Mouse (Mus musculus) intestine, postnatal 0 days (tissue): ENCODE data around the gene Tarsl2. TPM values are rescaled to one million over a fixed set of nuclear protein-coding genes. Genes with fewer than 3 reads are reported as not detected.

Experiments
- ATAC-seq: fragments of 200-750 bp; cut with Nextera tagmentation; 2 replicates; pipeline ENCODE4 v1.8.0; 2017; ENCODE audit warnings: mild to moderate bottlenecking, moderate TSS enrichment, moderate library complexity
- H3K27ac ChIP-seq: fragments of 300-500 bp; sonication (generic); 2 replicates; pipeline ENCODE4 v1.5.1; 2014; ENCODE audit warnings: mild to moderate bottlenecking, low read depth, low read length, moderate library complexity
- H3K27me3 ChIP-seq: fragments of 300-500 bp; sonication (generic); replicated peaks from 2 replicates; pipeline ENCODE4 v1.6.1; 2014; ENCODE audit warnings: low read length, mixed read lengths; ENCODE audit not compliant: control insufficient read depth, insufficient read depth
- H3K36me3 ChIP-seq: fragments of 300-500 bp; sonication (generic); 2 replicates; pipeline ENCODE4 v1.6.1; 2014; ENCODE audit warnings: mild to moderate bottlenecking, moderate library complexity; ENCODE audit not compliant: control insufficient read depth, insufficient read depth
- H3K4me1 ChIP-seq: fragments of 300-500 bp; sonication (generic); replicated peaks from 2 replicates; pipeline ENCODE4 v1.6.1; 2014; ENCODE audit warnings: antibody characterized with exemption, low read length, mixed read lengths; ENCODE audit not compliant: control insufficient read depth, insufficient read depth
- H3K4me2 ChIP-seq: fragments of 300-500 bp; sonication (generic); replicated peaks from 2 replicates; pipeline ENCODE4 v1.6.1; 2014; ENCODE audit warnings: low read depth, mild to moderate bottlenecking, moderate library complexity
- H3K4me3 ChIP-seq: fragments of 300-500 bp; sonication (generic); 2 replicates; pipeline ENCODE4 v1.5.1; 2014; ENCODE audit warnings: low read depth, low read length
- H3K9ac ChIP-seq: fragments of 300-500 bp; sonication (generic); 2 replicates; pipeline ENCODE4 v1.6.1; 2014; ENCODE audit warnings: mild to moderate bottlenecking, low read depth, low read length
- H3K9me3 ChIP-seq: fragments of 300-500 bp; sonication (generic); 2 replicates; pipeline ENCODE4 v1.6.1; 2016; ENCODE audit warnings: mixed run types; ENCODE audit not compliant: control insufficient read depth
- CTCF ChIP-seq: sonication (generic); IDR thresholded peaks from 2 replicates; pipeline ENCODE4 v1.5.1; 2016; ENCODE audit warnings: low read depth, mild to moderate bottlenecking, control low read depth, antibody characterized with exemption, moderate library complexity
- WGBS: fragments of 180-500 bp; shearing (Covaris S2); extraction: QIAGEN DNeasy Blood & Tissue Kit; methylation state at CpG from one replicate; pipeline ENCODE4 v1.1.7; 2014; 5-methylcytosine and 5-hydroxymethylcytosine counted together
- polyA plus RNA-seq: library from polyadenylated mRNA; unstranded; fragments of >200 nt; fragmentation: Nextera tagmentation; extraction: Ambion mirVana; gene quantifications from 2 replicates; pipeline ENCODE4 v1.2.1, GENCODE M21; 2015

Gene Tarsl2
- polyA plus RNA-seq, 1 experiment from 2014 or later, result 3.8 TPM

DNA sequence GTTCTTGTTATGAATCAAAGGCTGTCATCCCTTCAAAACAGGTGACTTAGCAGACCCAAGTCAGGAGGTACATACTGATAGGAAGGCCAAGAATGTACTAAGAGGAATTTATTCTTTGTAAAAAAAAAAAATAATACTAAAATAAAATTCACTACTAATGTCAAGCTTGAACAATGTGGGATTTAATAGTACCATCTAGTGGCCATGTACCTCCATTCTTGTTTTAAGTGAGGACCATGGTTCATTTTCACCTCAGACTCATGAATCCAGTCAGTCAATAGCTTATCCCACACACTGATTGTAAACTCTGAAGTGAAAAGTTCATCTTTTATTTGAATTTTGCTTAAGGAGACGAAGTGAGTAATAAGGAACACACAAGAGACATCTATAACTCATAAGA, 25.9 kb upstream of the Tarsl2 start:
- WGBS, result 51% methylated on average over 1 of the region's 1 CpGs
- Histone ChIP-seq H3K4me1 (no peaks in the 10 kb centered on the region), H3K36me3 (no peaks in the 10 kb centered on the region), H3K9me3 (no peaks in the 10 kb centered on the region), H3K9ac (no peak overlapping the region), H3K4me2 (no peak overlapping the region), H3K4me3 (no peak overlapping the region), H3K27me3 (no peaks in the 10 kb centered on the region), H3K27ac (no peak overlapping the region)
- TF ChIP-seq CTCF, result 0 out of 2 replicates have a peak, but pooled peaks have one; percentile 20
- no peak for ATAC-seq

DNA sequence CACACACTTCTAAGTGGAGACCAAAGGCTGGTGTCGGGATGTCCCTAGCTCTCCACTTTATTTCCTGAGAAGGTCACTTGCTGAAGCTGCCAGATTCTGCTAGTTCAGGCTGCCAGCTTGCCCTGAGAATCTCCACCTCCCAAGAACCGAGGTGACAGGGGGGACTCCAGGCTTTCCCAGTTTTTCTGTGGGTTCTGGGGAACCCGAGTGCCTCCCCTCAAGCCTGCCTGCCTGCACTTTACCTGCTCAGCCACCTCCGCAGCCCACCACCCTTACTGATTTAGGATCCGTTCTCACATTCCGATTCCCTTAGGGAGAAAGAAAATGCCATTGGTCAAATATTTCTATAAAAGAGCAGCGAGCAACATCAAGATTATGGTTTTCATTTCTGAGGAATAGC, 24.0 kb upstream of the Tarsl2 start:
- ATAC-seq, result no peak
- Histone ChIP-seq H3K27me3 (no peaks in the 10 kb centered on the region), H3K9me3 (no peaks in the 10 kb centered on the region), H3K9ac (no peak overlapping the region), H3K4me2 (no peak overlapping the region), H3K27ac (no peak overlapping the region), H3K36me3 (no peaks in the 10 kb centered on the region), H3K4me1 (no peaks in the 10 kb centered on the region), H3K4me3 (no peak overlapping the region)
- 78% methylated on average over 7 of the region's 7 CpGs for WGBS
- TF ChIP-seq CTCF, result no peak

DNA sequence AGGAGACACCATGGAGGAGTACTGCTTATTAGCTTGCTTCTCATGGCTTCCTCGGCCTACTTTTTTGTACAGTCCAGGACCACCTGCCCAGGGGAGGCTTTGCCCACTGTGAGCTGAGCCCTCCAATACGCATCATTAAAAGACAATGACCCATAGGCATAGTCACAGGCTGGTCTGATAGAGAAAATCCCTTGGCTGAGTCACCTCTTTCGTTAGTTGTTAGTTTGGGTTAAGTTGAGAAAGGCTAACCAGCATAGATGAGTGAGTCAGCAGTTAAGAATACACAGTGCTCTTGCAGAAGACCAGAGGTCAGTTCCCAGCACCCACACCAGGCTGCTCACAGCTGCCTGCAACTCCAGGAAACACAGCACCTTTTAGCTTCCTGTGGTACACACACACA, 21.4 kb upstream of the Tarsl2 start:
- Histone ChIP-seq H3K36me3 (no peaks in the 10 kb centered on the region), H3K4me2 (no peak overlapping the region), H3K9ac (no peak overlapping the region), H3K4me1 (no peaks in the 10 kb centered on the region), H3K9me3 (no peaks in the 10 kb centered on the region), H3K4me3 (no peak overlapping the region), H3K27ac (no peak overlapping the region), H3K27me3 (no peaks in the 10 kb centered on the region)
- TF ChIP-seq CTCF, result no peak
- 90% methylated on average over 3 of the region's 3 CpGs for WGBS
- no peak for ATAC-seq

DNA sequence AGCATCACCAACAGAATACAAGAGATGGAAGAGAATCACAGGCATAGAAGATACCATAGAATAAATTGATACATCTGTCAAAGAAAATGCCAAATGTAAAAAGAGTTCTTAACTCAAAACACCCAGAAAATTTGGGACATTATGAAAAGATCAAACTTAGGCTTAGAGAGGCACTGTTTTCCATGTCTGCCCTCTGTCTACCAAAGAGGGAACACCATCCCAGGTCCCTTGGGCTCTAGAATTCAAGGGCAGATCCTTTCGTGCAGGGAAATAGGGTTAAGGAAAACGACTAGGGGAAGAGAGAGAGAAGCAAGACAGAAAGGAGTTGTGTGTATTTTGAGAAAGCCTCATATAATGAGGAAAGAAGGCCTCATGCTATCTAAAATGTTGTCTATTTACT, 19.2 kb upstream of the Tarsl2 start:
- ATAC-seq, result no peak
- H3K27me3 ChIP-seq, result no peaks in the 10 kb centered on the region
- no peak overlapping the region for H3K27ac ChIP-seq
- 49% methylated on average over 2 of the region's 2 CpGs for WGBS
- TF ChIP-seq CTCF, result peak; percentile 35; the same call in 1 of the 2 replicates
- no peak overlapping the region for H3K4me2 ChIP-seq
- H3K9me3 ChIP-seq, result no peaks in the 10 kb centered on the region
- no peak overlapping the region for H3K9ac ChIP-seq
- H3K36me3 ChIP-seq, result no peaks in the 10 kb centered on the region
- H3K4me3 ChIP-seq, result no peak overlapping the region
- no peaks in the 10 kb centered on the region for H3K4me1 ChIP-seq

DNA sequence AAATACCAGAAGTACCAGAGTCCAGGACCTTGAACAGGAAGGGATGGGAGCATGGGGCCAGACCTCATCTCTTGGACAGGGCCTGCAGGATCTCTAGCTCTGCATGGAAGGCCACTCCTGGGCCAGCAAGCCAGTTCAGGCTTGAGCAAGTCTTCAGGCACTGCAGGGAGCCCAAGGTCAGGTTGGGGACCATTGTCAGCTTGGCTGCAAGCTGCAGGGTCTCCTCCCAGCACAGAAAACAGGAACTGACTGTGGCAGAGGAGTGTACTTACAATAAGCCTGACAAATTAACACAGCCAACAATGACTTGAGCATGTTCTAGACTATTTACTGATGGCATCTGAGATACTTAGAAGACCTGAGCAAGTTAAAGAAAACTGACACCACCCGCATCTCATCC, 14.9 kb upstream of the Tarsl2 start:
- Histone ChIP-seq H3K9ac (no peak overlapping the region), H3K4me2 (no peak overlapping the region), H3K9me3 (no peaks in the 10 kb centered on the region), H3K4me1 (no peaks in the 10 kb centered on the region), H3K27ac (no peak overlapping the region), H3K27me3 (no peaks in the 10 kb centered on the region), H3K36me3 (no peaks in the 10 kb centered on the region), H3K4me3 (no peak overlapping the region)
- no peak for TF ChIP-seq CTCF
- WGBS, result 83% methylated on average over 1 of the region's 1 CpGs
- ATAC-seq, result no peak

DNA sequence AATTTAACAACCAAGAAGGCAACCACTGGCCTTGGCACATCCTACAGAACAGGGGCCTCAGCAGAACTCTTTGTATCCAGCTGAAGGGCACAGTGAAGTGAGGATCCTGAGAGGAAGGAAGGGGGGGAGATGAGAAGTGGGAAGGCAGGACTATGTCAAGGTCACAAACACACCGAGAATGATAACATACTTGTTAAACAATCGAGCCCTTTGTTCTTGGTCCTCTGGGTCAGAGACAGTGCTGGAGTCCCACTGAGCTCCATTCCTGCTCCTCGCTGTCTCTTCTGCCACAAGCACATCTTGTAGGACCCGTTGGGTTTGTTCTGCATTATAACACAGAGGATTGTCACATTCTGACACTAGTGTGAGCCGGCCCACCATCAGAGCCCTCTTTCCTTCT, 14.0 kb upstream of the Tarsl2 start:
- no peak for TF ChIP-seq CTCF
- 52% methylated on average over 5 of the region's 5 CpGs for WGBS
- Histone ChIP-seq H3K27ac (no peak overlapping the region), H3K9ac (no peak overlapping the region), H3K4me3 (no peak overlapping the region), H3K27me3 (no peaks in the 10 kb centered on the region), H3K9me3 (no peaks in the 10 kb centered on the region), H3K36me3 (no peaks in the 10 kb centered on the region), H3K4me1 (no peaks in the 10 kb centered on the region), H3K4me2 (no peak overlapping the region)
- ATAC-seq, result no peak

DNA sequence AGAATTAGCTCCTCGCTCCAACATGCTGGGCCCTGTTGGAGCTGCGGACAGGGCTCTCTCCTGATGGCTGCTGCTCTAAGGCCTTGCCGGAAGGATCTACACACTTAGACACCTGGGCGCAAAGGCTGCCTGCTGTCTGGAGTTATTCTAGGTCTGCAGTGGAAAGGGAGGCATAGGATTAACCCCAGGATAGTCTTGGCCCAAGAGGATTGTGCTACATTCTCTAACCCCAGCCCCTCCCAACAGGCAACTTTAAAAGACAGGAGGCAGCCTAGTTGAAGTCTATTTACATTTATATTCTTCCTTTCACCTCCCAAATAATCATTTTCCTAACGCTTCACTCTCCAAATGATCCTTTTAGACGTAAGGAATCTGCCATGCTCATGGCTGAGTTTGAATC, 8.9 kb upstream of the Tarsl2 start:
- H3K27me3 ChIP-seq, result no peaks in the 10 kb centered on the region
- no peak for TF ChIP-seq CTCF
- no peak overlapping the region for H3K9ac ChIP-seq
- ATAC-seq, result no peak
- H3K36me3 ChIP-seq, result no peaks in the 10 kb centered on the region
- no peak overlapping the region for H3K4me3 ChIP-seq
- WGBS, result 87% methylated on average over 6 of the region's 6 CpGs
- H3K27ac ChIP-seq, result no peak overlapping the region
- no peaks in the 10 kb centered on the region for H3K9me3 ChIP-seq
- no peaks in the 10 kb centered on the region for H3K4me1 ChIP-seq
- H3K4me2 ChIP-seq, result no peak overlapping the region
